Mouse (Mus musculus): ENCODE measurements around the gene Gna15. TPM values are rescaled to one million over a fixed set of nuclear protein-coding genes. Genes with fewer than 3 reads are reported as not detected.

Gene Gna15
- total RNA-seq, 1 experiment from 2014 or later = 40.2 TPM

GRCm38 (mm10) chr10:81488081-81488480 is 35.9 kb downstream of the Gna15 start:
- no peak for ATAC-seq (replicated peaks in 1 of 2; ENCODE audit: insufficient read depth in 1 of 2, low FRiP score in 2 of 2, low TSS enrichment in 1 of 2, low read depth in 1 of 2, poor library complexity in 2 of 2, severe bottlenecking in 2 of 2)

DNA sequence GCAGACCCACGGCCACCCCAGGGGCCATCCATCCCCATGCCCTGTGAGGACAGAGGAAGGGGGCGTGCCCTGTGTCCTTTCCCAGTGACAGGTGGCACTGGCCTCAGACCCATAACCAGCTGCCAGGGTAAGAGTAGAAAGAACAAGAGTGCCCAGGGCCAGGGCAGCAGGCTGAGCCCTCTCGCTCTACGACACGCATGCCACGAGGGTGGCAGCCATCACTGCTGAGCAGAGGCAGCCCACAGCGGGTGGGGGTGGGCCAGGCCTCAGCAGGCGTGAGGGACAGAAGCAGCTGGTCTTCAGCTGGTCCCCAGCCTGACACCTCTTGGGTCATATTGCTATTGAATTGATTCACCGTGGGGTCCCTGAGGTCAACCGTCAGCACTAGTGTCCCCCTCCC is 37.5 kb downstream of the Gna15 start:
- ATAC-seq (replicated peaks in 1 of 2; ENCODE audit: insufficient read depth in 1 of 2, low FRiP score in 2 of 2, low TSS enrichment in 1 of 2, low read depth in 1 of 2, poor library complexity in 2 of 2, severe bottlenecking in 2 of 2) = no peak

- ATAC-seq (replicated peaks in 1 of 2; ENCODE audit: insufficient read depth in 1 of 2, low FRiP score in 2 of 2, low TSS enrichment in 1 of 2, low read depth in 1 of 2, poor library complexity in 2 of 2, severe bottlenecking in 2 of 2) = no peak
These were observed 38.5 kb downstream of the Gna15 start for GRCm38 (mm10) chr10:81485479-81486018.

GRCm38 (mm10) chr10:81485060-81485449 is 39.0 kb downstream of the Gna15 start:
- ATAC-seq (replicated peaks in 1 of 2; ENCODE audit: insufficient read depth in 1 of 2, low FRiP score in 2 of 2, low TSS enrichment in 1 of 2, low read depth in 1 of 2, poor library complexity in 2 of 2, severe bottlenecking in 2 of 2) = peak in 1 of 2 experiments; percentile 31; a peak in 1 of 4 replicates

- no peak for ATAC-seq (replicated peaks in 1 of 2; ENCODE audit: insufficient read depth in 1 of 2, low FRiP score in 2 of 2, low TSS enrichment in 1 of 2, low read depth in 1 of 2, poor library complexity in 2 of 2, severe bottlenecking in 2 of 2)
These were observed 39.5 kb downstream of the Gna15 start for GRCm38 (mm10) chr10:81484441-81485059.

GRCm38 (mm10) chr10:81483983-81484382 is 40.0 kb downstream of the Gna15 start:
- peak; percentile 25 to 49; a peak in 2 of 4 replicates for ATAC-seq (replicated peaks in 1 of 2; ENCODE audit: insufficient read depth in 1 of 2, low FRiP score in 2 of 2, low TSS enrichment in 1 of 2, low read depth in 1 of 2, poor library complexity in 2 of 2, severe bottlenecking in 2 of 2)

DNA sequence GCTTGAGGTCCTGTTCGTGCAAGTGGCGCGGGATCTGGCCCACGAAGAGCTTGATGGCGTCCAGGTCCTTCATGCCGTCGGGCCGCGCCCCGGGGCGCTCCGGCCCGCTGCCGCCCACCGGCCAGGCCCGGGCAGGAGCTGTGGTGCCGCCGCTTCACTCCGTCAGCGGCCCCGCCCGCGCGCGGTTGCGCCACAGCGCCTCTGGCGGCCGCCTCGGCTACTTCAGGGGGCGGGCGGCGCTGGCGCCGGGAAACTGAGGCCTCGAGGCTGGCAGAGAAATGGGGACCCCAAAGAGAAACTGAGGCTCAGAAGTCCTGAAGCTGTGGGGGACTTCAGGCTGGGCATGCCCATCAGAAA is 41.5 kb downstream of the Gna15 start, which contains the start of gene Celf5:
TSS of gene Celf5 (minus strand) at position 177 of the 357 bp plus-strand sequence.
- peak; percentile 33 to 39; a peak in 1 of 4 replicates for ATAC-seq (replicated peaks in 1 of 2; ENCODE audit: insufficient read depth in 1 of 2, low FRiP score in 2 of 2, low TSS enrichment in 1 of 2, low read depth in 1 of 2, poor library complexity in 2 of 2, severe bottlenecking in 2 of 2)

DNA sequence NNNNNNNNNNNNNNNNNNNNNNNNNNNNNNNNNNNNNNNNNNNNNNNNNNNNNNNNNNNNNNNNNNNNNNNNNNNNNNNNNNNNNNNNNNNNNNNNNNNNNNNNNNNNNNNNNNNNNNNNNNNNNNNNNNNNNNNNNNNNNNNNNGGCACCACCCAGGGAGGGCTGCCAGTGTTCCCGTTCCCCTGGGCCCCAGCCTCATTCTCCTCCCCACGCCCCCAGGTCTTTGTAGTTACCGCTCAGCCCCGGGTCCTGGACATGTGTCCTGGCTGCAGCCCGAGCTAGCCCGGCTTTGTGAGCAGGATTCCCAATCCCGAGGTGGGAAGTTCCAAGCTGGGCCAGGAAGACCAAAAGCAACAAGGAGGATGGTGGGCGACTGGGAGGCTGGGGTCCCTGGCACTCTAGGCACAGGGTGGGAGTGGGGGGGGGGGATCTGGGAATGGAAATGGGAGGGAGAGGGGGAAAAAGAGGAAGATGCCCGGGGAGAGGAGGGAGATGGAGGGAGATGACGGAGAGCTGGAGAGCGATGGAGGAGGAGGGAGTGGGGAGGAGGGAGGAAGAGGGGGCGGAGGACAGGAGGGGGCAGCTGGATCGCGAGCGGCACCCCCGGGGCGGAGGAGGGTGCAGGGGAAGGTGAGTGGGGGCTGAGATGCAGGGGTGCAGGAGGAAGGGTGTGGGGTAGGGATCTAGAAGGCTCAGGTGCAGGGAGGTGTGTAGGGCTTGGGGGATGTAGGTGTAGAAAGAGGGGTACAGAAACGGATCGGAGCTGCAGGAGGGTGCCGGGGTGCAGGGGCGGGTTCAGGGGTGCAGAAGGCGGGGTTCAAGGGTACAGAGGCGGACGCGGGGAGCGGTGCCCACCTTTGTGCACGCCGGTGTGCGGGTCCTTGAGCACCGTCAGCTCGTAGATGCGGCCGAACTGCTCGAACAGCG is 42.2 kb downstream of the Gna15 start:
- ATAC-seq (replicated peaks in 1 of 2; ENCODE audit: insufficient read depth in 1 of 2, low FRiP score in 2 of 2, low TSS enrichment in 1 of 2, low read depth in 1 of 2, poor library complexity in 2 of 2, severe bottlenecking in 2 of 2) = no peak

DNA sequence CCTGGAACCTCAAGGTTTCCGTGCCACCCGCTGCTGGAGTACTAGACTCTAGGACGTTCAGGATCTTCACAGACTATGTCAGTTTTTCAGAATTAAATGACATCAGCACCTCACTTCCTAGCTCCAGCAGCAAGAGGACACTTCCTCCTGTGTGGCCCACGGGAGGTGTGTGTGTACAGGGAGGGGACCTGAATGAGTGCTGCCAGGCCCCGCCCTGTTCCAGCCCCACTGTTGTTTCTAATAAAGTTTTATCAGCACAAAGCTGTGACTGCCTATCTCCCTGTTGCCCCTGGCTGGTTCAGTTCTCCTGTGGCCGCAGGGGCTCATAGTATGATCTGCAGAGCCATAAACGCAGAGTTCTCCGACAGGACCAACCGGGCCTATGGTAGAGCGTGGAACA is 49.6 kb downstream of the Gna15 start:
- no peak for ATAC-seq (replicated peaks in 1 of 2; ENCODE audit: insufficient read depth in 1 of 2, low FRiP score in 2 of 2, low TSS enrichment in 1 of 2, low read depth in 1 of 2, poor library complexity in 2 of 2, severe bottlenecking in 2 of 2)

GRCm38 (mm10) chr10:81473003-81473451 is 51.0 kb downstream of the Gna15 start:
- no peak for ATAC-seq (replicated peaks in 1 of 2; ENCODE audit: insufficient read depth in 1 of 2, low FRiP score in 2 of 2, low TSS enrichment in 1 of 2, low read depth in 1 of 2, poor library complexity in 2 of 2, severe bottlenecking in 2 of 2)

- ATAC-seq (replicated peaks in 1 of 2; ENCODE audit: insufficient read depth in 1 of 2, low FRiP score in 2 of 2, low TSS enrichment in 1 of 2, low read depth in 1 of 2, poor library complexity in 2 of 2, severe bottlenecking in 2 of 2) = no peak
These were observed 51.5 kb downstream of the Gna15 start for GRCm38 (mm10) chr10:81472403-81473002.

DNA sequence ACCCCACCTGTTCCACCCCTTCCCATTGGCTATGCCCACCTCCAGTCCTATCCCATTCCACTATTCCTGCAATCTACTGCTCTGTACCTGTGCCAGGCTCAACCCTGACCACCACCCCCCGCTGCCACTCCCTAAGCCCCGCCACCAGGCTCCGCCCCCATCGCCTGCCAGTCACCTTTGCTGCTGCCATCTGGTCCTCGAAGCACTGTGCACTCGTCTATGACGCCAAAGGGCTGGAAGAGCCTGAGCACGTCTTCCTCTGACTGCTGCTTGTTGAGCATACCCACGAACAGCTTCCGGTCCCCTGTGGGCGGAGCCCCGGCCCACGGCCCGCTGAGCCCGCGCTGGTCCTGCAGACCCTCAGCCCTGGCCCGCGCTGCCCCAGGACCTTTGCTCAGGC is 53.6 kb downstream of the Gna15 start:
- 0 out of 4 replicates have a peak, but pooled peaks of 1 of the 2 experiments have one; percentile 9 for ATAC-seq (replicated peaks in 1 of 2; ENCODE audit: insufficient read depth in 1 of 2, low FRiP score in 2 of 2, low TSS enrichment in 1 of 2, low read depth in 1 of 2, poor library complexity in 2 of 2, severe bottlenecking in 2 of 2)

- ATAC-seq (replicated peaks in 1 of 2; ENCODE audit: insufficient read depth in 1 of 2, low FRiP score in 2 of 2, low TSS enrichment in 1 of 2, low read depth in 1 of 2, poor library complexity in 2 of 2, severe bottlenecking in 2 of 2) = no peak
These were observed 54.8 kb downstream of the Gna15 start for GRCm38 (mm10) chr10:81469253-81469652.

DNA sequence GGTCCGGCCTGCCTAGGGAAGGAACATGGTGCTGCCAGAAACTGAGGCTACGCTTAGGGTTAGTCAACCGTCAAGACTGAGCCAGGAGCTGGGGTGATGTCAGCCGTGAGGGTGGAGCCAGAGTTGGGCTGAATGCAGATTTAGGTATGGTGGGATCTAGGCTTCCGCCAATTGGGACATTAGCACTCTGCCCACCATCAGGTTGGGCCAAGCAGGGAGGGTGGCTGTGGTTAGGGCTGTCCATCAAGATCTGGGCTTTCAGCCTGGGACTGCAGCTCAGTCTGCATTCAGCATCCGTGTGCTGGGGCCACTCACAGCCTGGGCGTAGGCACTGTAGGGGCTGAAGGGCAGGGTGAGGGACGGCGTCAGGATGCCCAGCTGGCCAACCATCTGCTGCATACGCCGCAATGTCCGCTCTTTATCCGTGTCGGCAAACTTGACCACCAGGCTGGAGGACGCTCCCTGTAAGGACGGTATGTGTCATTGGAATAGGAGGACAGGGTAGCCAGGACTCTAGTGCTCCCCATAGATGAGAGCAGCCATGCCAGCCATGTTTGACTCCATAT is 56.3 kb downstream of the Gna15 start:
- ATAC-seq (replicated peaks in 1 of 2; ENCODE audit: insufficient read depth in 1 of 2, low FRiP score in 2 of 2, low TSS enrichment in 1 of 2, low read depth in 1 of 2, poor library complexity in 2 of 2, severe bottlenecking in 2 of 2) = peak in 1 of 2 experiments; percentile 9; a peak in 1 of 4 replicates

- ATAC-seq (replicated peaks in 1 of 2; ENCODE audit: insufficient read depth in 1 of 2, low FRiP score in 2 of 2, low TSS enrichment in 1 of 2, low read depth in 1 of 2, poor library complexity in 2 of 2, severe bottlenecking in 2 of 2) = no peak
These were observed 57.1 kb downstream of the Gna15 start for GRCm38 (mm10) chr10:81466881-81467280.

- no peak for ATAC-seq (replicated peaks in 1 of 2; ENCODE audit: insufficient read depth in 1 of 2, low FRiP score in 2 of 2, low TSS enrichment in 1 of 2, low read depth in 1 of 2, poor library complexity in 2 of 2, severe bottlenecking in 2 of 2)
These were observed 58.0 kb downstream of the Gna15 start for GRCm38 (mm10) chr10:81466066-81466465.

- ATAC-seq (replicated peaks in 1 of 2; ENCODE audit: insufficient read depth in 1 of 2, low FRiP score in 2 of 2, low TSS enrichment in 1 of 2, low read depth in 1 of 2, poor library complexity in 2 of 2, severe bottlenecking in 2 of 2) = peak in 1 of 2 experiments; percentile 19; a peak in 1 of 4 replicates
These were observed 58.8 kb downstream of the Gna15 start for GRCm38 (mm10) chr10:81465265-81465645.
